Mouse (Mus musculus) G1E (cell line): ENCODE results near the gene Vmn1r36. TPM values are rescaled to one million over a fixed set of nuclear protein-coding genes. Genes with fewer than 3 reads are reported as not detected.
"Not testable (repeated sequence)": the region's sequence is repeated elsewhere in the genome, so short reads cannot be mapped to it uniquely, and the experiment has no call there.

Experiments
- ATAC-seq: 2 replicates; pipeline ENCODE4 v1.8.0; 2016; ENCODE audit warnings: mild to moderate bottlenecking; ENCODE audit not compliant: insufficient number of reproducible peaks, poor library complexity, low FRiP score, severe bottlenecking; ENCODE audit errors: extremely low read depth
- DNase-seq: peaks from one replicate; pipeline ENCODE4 v3.0.0; 2012; ENCODE audit warnings: low spot score
- H3K27me3 ChIP-seq: 2 replicates; pipeline ENCODE4 v1.6.1; 2012; ENCODE audit warnings: mild to moderate bottlenecking, low read length, inconsistent platforms; ENCODE audit not compliant: insufficient read depth
- H3K36me3 ChIP-seq: replicated peaks from 2 replicates; pipeline ENCODE3; 2012; ENCODE audit warnings: mild to moderate bottlenecking, inconsistent platforms
- H3K4me1 ChIP-seq: 2 replicates; pipeline ENCODE4 v1.6.1; 2012; ENCODE audit warnings: low read depth, low read length, inconsistent platforms, mixed read lengths; ENCODE audit not compliant: insufficient read depth
- H3K4me3 ChIP-seq: 2 replicates; pipeline ENCODE4 v1.5.1; 2012; ENCODE audit warnings: low read depth, mild to moderate bottlenecking, inconsistent platforms, low read length, moderate library complexity, mixed read lengths
- H3K9me3 ChIP-seq: replicated peaks from 2 replicates; pipeline ENCODE4 v1.6.1; 2012; ENCODE audit warnings: inconsistent platforms
- CTCF ChIP-seq: IDR thresholded peaks from 2 replicates; pipeline ENCODE4 v1.5.1; 2012; ENCODE audit warnings: low read depth, low read length, inconsistent platforms, mixed read lengths
- GATA1 ChIP-seq: IDR thresholded peaks from 2 replicates; pipeline ENCODE4 v1.6.1; 2012; ENCODE audit warnings: borderline replicate concordance, low read length, inconsistent platforms, mixed read lengths
- GATA2 ChIP-seq: IDR thresholded peaks from 2 replicates; pipeline ENCODE4 v1.6.1; 2012; ENCODE audit warnings: low read depth, low read length, inconsistent platforms, borderline replicate concordance
- POLR2AphosphoS5 ChIP-seq: IDR thresholded peaks from 2 replicates; pipeline ENCODE4 v1.6.1; 2012; ENCODE audit warnings: low read depth, low read length, inconsistent platforms; ENCODE audit not compliant: insufficient replicate concordance
- TAL1 ChIP-seq: conservative IDR thresholded peaks from 2 replicates; pipeline ENCODE4 v1.6.1; 2012; ENCODE audit warnings: low read depth, low read length, inconsistent platforms, mixed read lengths
- polyA plus RNA-seq: library from polyadenylated mRNA; stranded (reverse); fragments of >175 nt; gene quantifications from 2 replicates; pipeline ENCODE4 v1.2.3, GENCODE M21; 2012
- total RNA-seq, 2 experiments: library from RNA; stranded (forward) in 1 of 2; stranded (reverse) in 1 of 2; fragments of 200-1000 nt in 1 of 2; fragments of >200 nt in 1 of 2; fragmentation: Nextera tagmentation in 1 of 2; gene quantifications; 2 replicates each; pipeline ENCODE4 v1.2.3; 2014 to 2017

The Vmn1r36 gene
- total RNA-seq (2014; fragmentation: Nextera tagmentation): not detected in 2 replicates
- 0.16 TPM in 1 of 2 replicates, not detected in the other for total RNA-seq (2017)
- polyA plus RNA-seq: not detected in 2 replicates

- not testable (repeated sequence) for H3K4me1 ChIP-seq, DNase-seq, H3K4me3 ChIP-seq, ATAC-seq, H3K27me3 ChIP-seq, H3K9me3 ChIP-seq, H3K36me3 ChIP-seq
These were observed at the start of gene Vmn1r36 for GRCm38 (mm10) chr6:66719068-66719467. TSS of gene Vmn1r36 (minus strand) at chr6:66719168.

DNA sequence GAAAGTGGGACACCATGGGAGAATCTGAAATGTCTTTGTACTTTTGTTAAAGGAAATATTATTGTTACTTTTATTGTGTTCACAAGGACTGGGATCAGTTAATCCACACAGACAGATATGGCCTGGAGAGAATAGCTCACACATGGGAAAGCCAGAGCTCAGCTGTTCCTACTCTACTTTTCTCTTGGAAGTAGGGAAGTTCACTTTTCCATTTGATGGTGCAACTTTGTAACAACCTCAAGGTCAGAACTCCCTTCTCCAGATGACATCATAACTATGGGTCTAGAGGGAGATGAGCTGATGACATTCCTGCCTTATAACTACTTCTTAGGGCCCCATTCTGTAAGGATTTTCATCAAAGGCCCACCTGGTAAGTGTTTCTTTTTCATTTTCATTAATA lies 10.1 kb upstream of the Vmn1r36 start, which contains the start of gene Vmn1r37:
Vmn1r37 (plus strand) TSS at position 301 of the 400 bp plus-strand sequence.
- DNase-seq, H3K9me3 ChIP-seq, ATAC-seq, H3K27me3 ChIP-seq, H3K36me3 ChIP-seq, H3K4me1 ChIP-seq, H3K4me3 ChIP-seq: not testable (repeated sequence)

GRCm38 (mm10) chr6:66713854-66714253 lies 5.1 kb downstream of the Vmn1r36 start:
- DNase-seq (no peak), ATAC-seq (no peak)
- no peaks in the 10 kb centered on the region for H3K27me3 ChIP-seq
- no peak overlapping the region for H3K4me3 ChIP-seq
- TF ChIP-seq GATA1: no peak
- TF ChIP-seq TAL1: no peak
- TF ChIP-seq POLR2AphosphoS5: no peak
- no peak for TF ChIP-seq CTCF
- no peak for TF ChIP-seq GATA2
- H3K4me1 ChIP-seq: no peaks in the 10 kb centered on the region
- no peaks in the 10 kb centered on the region for H3K9me3 ChIP-seq
- no peaks in the 10 kb centered on the region for H3K36me3 ChIP-seq

GRCm38 (mm10) chr6:66708901-66709300 lies 10.1 kb downstream of the Vmn1r36 start:
- no peak for TF ChIP-seq GATA2
- TF ChIP-seq GATA1: no peak
- TF ChIP-seq POLR2AphosphoS5: no peak
- TF ChIP-seq CTCF: no peak
- no peak for TF ChIP-seq TAL1
- no peaks in the 10 kb centered on the region for H3K4me1 ChIP-seq
- no peak for ATAC-seq

GRCm38 (mm10) chr6:66685806-66686205 lies 33.2 kb downstream of the Vmn1r36 start, which contains the start of gene Vmn1r35:
TSS of gene Vmn1r35 (minus strand) at chr6:66685906.
- H3K9me3 ChIP-seq: no peaks in the 10 kb centered on the region
- H3K4me3 ChIP-seq: no peak within 1 kb of the TSS
- no peaks in the 10 kb centered on the region for H3K4me1 ChIP-seq
- TF ChIP-seq GATA2 (no peak), TAL1 (no peak), GATA1 (no peak), CTCF (no peak), POLR2AphosphoS5 (no peak)
- no peaks in the 10 kb centered on the region for H3K27me3 ChIP-seq
- DNase-seq: no peak
- no peak for ATAC-seq
- H3K36me3 ChIP-seq: no peaks in the 10 kb centered on the region

More at GRCm38 (mm10) chr6:66708901-66709300, 10.1 kb downstream of the Vmn1r36 start:
- no peak for DNase-seq
- Histone ChIP-seq H3K27me3 (no peaks in the 10 kb centered on the region), H3K9me3 (no peaks in the 10 kb centered on the region), H3K36me3 (no peaks in the 10 kb centered on the region), H3K4me3 (no peak overlapping the region)

Other genes starting within 250 kb of the Vmn1r36 start
- 233 TPM in 2 replicates for gene Mad2l1, start 183.8 kb downstream of the Vmn1r36 start, total RNA-seq (2014; fragmentation: Nextera tagmentation)
- gene Mad2l1, start 183.8 kb downstream of the Vmn1r36 start, total RNA-seq (2017): 137 and 159 TPM in 2 replicates
- 6.0 and 7.9 TPM in 2 replicates for gene Mad2l1, start 183.8 kb downstream of the Vmn1r36 start, polyA plus RNA-seq
- gene Vmn1r32, start 159.1 kb downstream of the Vmn1r36 start, total RNA-seq (2014; fragmentation: Nextera tagmentation): not detected in 2 replicates
- 0.05 TPM in 1 of 2 replicates, not detected in the other for gene Vmn1r32, start 159.1 kb downstream of the Vmn1r36 start, total RNA-seq (2017)
- not detected in 2 replicates for gene Vmn1r32, start 159.1 kb downstream of the Vmn1r36 start, polyA plus RNA-seq
- not detected in 2 replicates for gene Vmn1r33, start 100.9 kb downstream of the Vmn1r36 start, total RNA-seq (2014; fragmentation: Nextera tagmentation)
- 0.06 and 0.16 TPM in 2 replicates for gene Vmn1r33, start 100.9 kb downstream of the Vmn1r36 start, total RNA-seq (2017)
- gene Vmn1r33, start 100.9 kb downstream of the Vmn1r36 start, polyA plus RNA-seq: not detected in 2 replicates
- gene Vmn1r34, start 75.3 kb downstream of the Vmn1r36 start, total RNA-seq (2014; fragmentation: Nextera tagmentation): not detected in 2 replicates
- gene Vmn1r34, start 75.3 kb downstream of the Vmn1r36 start, total RNA-seq (2017): 0.11 and 0.17 TPM in 2 replicates
- gene Vmn1r34, start 75.3 kb downstream of the Vmn1r36 start, polyA plus RNA-seq: not detected in 2 replicates
- not detected in 2 replicates for gene Vmn1r35, start 33.3 kb downstream of the Vmn1r36 start, total RNA-seq (2014; fragmentation: Nextera tagmentation)
- 0.05 and 0.12 TPM in 2 replicates for gene Vmn1r35, start 33.3 kb downstream of the Vmn1r36 start, total RNA-seq (2017)
- gene Vmn1r35, start 33.3 kb downstream of the Vmn1r36 start, polyA plus RNA-seq: not detected in 2 replicates
- gene Vmn1r37, start 10.2 kb upstream of the Vmn1r36 start, total RNA-seq (2014; fragmentation: Nextera tagmentation): not detected in 2 replicates
- not detected in 2 replicates for gene Vmn1r37, start 10.2 kb upstream of the Vmn1r36 start, total RNA-seq (2017)
- gene Vmn1r37, start 10.2 kb upstream of the Vmn1r36 start, polyA plus RNA-seq: not detected in 2 replicates
- gene Vmn1r38, start 63.5 kb upstream of the Vmn1r36 start, total RNA-seq (2014; fragmentation: Nextera tagmentation): not detected in 2 replicates
- 0.06 and 0.11 TPM in 2 replicates for gene Vmn1r38, start 63.5 kb upstream of the Vmn1r36 start, total RNA-seq (2017)
- gene Vmn1r38, start 63.5 kb upstream of the Vmn1r36 start, polyA plus RNA-seq: not detected in 2 replicates
- not detected in 2 replicates for gene Vmn1r39, start 91.4 kb upstream of the Vmn1r36 start, total RNA-seq (2014; fragmentation: Nextera tagmentation)
- 0.17 and 0.22 TPM in 2 replicates for gene Vmn1r39, start 91.4 kb upstream of the Vmn1r36 start, total RNA-seq (2017)
- gene Vmn1r39, start 91.4 kb upstream of the Vmn1r36 start, polyA plus RNA-seq: not detected in 2 replicates
- gene Gng12, start 177.2 kb upstream of the Vmn1r36 start, total RNA-seq (2014; fragmentation: Nextera tagmentation): 0.53 TPM in 1 of 2 replicates, not detected in the other
- gene Gng12, start 177.2 kb upstream of the Vmn1r36 start, total RNA-seq (2017): 0.11 and 0.17 TPM in 2 replicates
- not detected in 2 replicates for gene Gng12, start 177.2 kb upstream of the Vmn1r36 start, polyA plus RNA-seq